Mouse (Mus musculus): ENCODE data around the gene Nfia. TPM values are rescaled to one million over a fixed set of nuclear protein-coding genes. Genes with fewer than 3 reads are reported as not detected.

The Nfia gene
- polyA plus RNA-seq, 1 experiment from 2014 or later: 33.7 TPM

GRCm38 (mm10) chr4:98097013-98097566, 324.6 kb downstream of the Nfia start:
- ATAC-seq (replicated peaks; ENCODE audit: insufficient number of reproducible peaks, low FRiP score, low TSS enrichment): no peak
- no peak overlapping the region for H3K4me3 ChIP-seq (ENCODE audit: low read depth, low read length)
- WGBS (ENCODE audit: insufficient replicate concordance): 85% methylated on average over 4 of the region's 4 CpGs
- no peaks in the 10 kb centered on the region for H3K27me3 ChIP-seq (ENCODE audit: control insufficient read depth, insufficient read depth, low read length)
- no peaks in the 10 kb centered on the region for H3K9me3 ChIP-seq (replicated peaks; ENCODE audit: control insufficient read depth, low read length)
- no peaks in the 10 kb centered on the region for H3K36me3 ChIP-seq (ENCODE audit: control insufficient read depth, insufficient read depth, low read length)
- 0 out of 2 replicates have a peak overlapping the region, but pooled peaks have one; percentile 29 for H3K27ac ChIP-seq (ENCODE audit: low read depth, low read length)
- H3K4me2 ChIP-seq: no peak overlapping the region
- no peak overlapping the region for H3K9ac ChIP-seq (ENCODE audit: low read depth, low read length)
- peaks cover 24% of the 10 kb centered on the region for H3K4me1 ChIP-seq (ENCODE audit: control insufficient read depth, insufficient read depth, low read length)

- no peak overlapping the region for H3K9ac ChIP-seq (ENCODE audit: low read depth, low read length)
- no peak overlapping the region for H3K4me2 ChIP-seq
- 0 out of 2 replicates have a peak, but pooled peaks have one; percentile 57 for ATAC-seq (replicated peaks; ENCODE audit: insufficient number of reproducible peaks, low FRiP score, low TSS enrichment)
- no peaks in the 10 kb centered on the region for H3K9me3 ChIP-seq (replicated peaks; ENCODE audit: control insufficient read depth, low read length)
- H3K27me3 ChIP-seq (ENCODE audit: control insufficient read depth, insufficient read depth, low read length): no peaks in the 10 kb centered on the region
- no peaks in the 10 kb centered on the region for H3K36me3 ChIP-seq (ENCODE audit: control insufficient read depth, insufficient read depth, low read length)
- peaks cover 16% of the 10 kb centered on the region for H3K4me1 ChIP-seq (ENCODE audit: control insufficient read depth, insufficient read depth, low read length)
- 4% methylated on average over 1 of the region's 1 CpGs for WGBS (ENCODE audit: insufficient replicate concordance)
- H3K4me3 ChIP-seq (ENCODE audit: low read depth, low read length): no peak overlapping the region
- H3K27ac ChIP-seq (ENCODE audit: low read depth, low read length): peak overlapping the region; percentile 41; the same call in 1 of the 2 replicates
Observed at GRCm38 (mm10) chr4:98098663-98099062, 326.1 kb downstream of the Nfia start.

- no peak for ATAC-seq (replicated peaks; ENCODE audit: insufficient number of reproducible peaks, low FRiP score, low TSS enrichment)
Observed at GRCm38 (mm10) chr4:98099433-98099832, 326.9 kb downstream of the Nfia start.

GRCm38 (mm10) chr4:98101153-98102096, 328.9 kb downstream of the Nfia start:
- H3K4me3 ChIP-seq (ENCODE audit: low read depth, low read length): no peak overlapping the region
- H3K4me2 ChIP-seq: no peak overlapping the region
- H3K9me3 ChIP-seq (replicated peaks; ENCODE audit: control insufficient read depth, low read length): no peaks in the 10 kb centered on the region
- no peaks in the 10 kb centered on the region for H3K27me3 ChIP-seq (ENCODE audit: control insufficient read depth, insufficient read depth, low read length)
- no peaks in the 10 kb centered on the region for H3K36me3 ChIP-seq (ENCODE audit: control insufficient read depth, insufficient read depth, low read length)
- H3K4me1 ChIP-seq (ENCODE audit: control insufficient read depth, insufficient read depth, low read length): peaks cover 25% of the 10 kb centered on the region
- H3K9ac ChIP-seq (ENCODE audit: low read depth, low read length): peak overlapping the region; percentile 49; the same call in 1 of the 2 replicates
- H3K27ac ChIP-seq (ENCODE audit: low read depth, low read length): peak overlapping the region; percentile 41; the same call in 1 of the 2 replicates
- no peak for ATAC-seq (replicated peaks; ENCODE audit: insufficient number of reproducible peaks, low FRiP score, low TSS enrichment)
- WGBS (ENCODE audit: insufficient replicate concordance): 52% methylated on average over 10 of the region's 10 CpGs

More at GRCm38 (mm10) chr4:98099433-98099832, 326.9 kb downstream of the Nfia start:
- H3K4me3 ChIP-seq (ENCODE audit: low read depth, low read length): no peak overlapping the region
- 69% methylated on average over 5 of the region's 5 CpGs for WGBS (ENCODE audit: insufficient replicate concordance)
- no peak overlapping the region for H3K4me2 ChIP-seq
- H3K9ac ChIP-seq (ENCODE audit: low read depth, low read length): no peak overlapping the region
- no peaks in the 10 kb centered on the region for H3K36me3 ChIP-seq (ENCODE audit: control insufficient read depth, insufficient read depth, low read length)
- no peaks in the 10 kb centered on the region for H3K9me3 ChIP-seq (replicated peaks; ENCODE audit: control insufficient read depth, low read length)
- no peak overlapping the region for H3K27ac ChIP-seq (ENCODE audit: low read depth, low read length)
- no peaks in the 10 kb centered on the region for H3K27me3 ChIP-seq (ENCODE audit: control insufficient read depth, insufficient read depth, low read length)
- peaks cover 16% of the 10 kb centered on the region for H3K4me1 ChIP-seq (ENCODE audit: control insufficient read depth, insufficient read depth, low read length)

GRCm38 (mm10) chr4:98102625-98103336, 330.2 kb downstream of the Nfia start:
- Histone ChIP-seq H3K9ac (ENCODE audit: low read depth, low read length) (no peak overlapping the region), H3K4me2 (no peak overlapping the region), H3K4me3 (ENCODE audit: low read depth, low read length) (no peak overlapping the region), H3K27ac (ENCODE audit: low read depth, low read length) (no peak overlapping the region), H3K9me3 (replicated peaks; ENCODE audit: control insufficient read depth, low read length) (no peaks in the 10 kb centered on the region), H3K36me3 (ENCODE audit: control insufficient read depth, insufficient read depth, low read length) (no peaks in the 10 kb centered on the region), H3K4me1 (ENCODE audit: control insufficient read depth, insufficient read depth, low read length) (peaks cover 37% of the 10 kb centered on the region), H3K27me3 (ENCODE audit: control insufficient read depth, insufficient read depth, low read length) (no peaks in the 10 kb centered on the region)
- ATAC-seq (replicated peaks; ENCODE audit: insufficient number of reproducible peaks, low FRiP score, low TSS enrichment): no peak
- 75% methylated on average over 24 of the region's 24 CpGs for WGBS (ENCODE audit: insufficient replicate concordance)

GRCm38 (mm10) chr4:98103337-98103666, 330.8 kb downstream of the Nfia start:
- no peaks in the 10 kb centered on the region for H3K27me3 ChIP-seq (ENCODE audit: control insufficient read depth, insufficient read depth, low read length)
- 66% methylated on average over 2 of the region's 2 CpGs for WGBS (ENCODE audit: insufficient replicate concordance)
- no peak overlapping the region for H3K4me3 ChIP-seq (ENCODE audit: low read depth, low read length)
- H3K4me2 ChIP-seq: no peak overlapping the region
- H3K9ac ChIP-seq (ENCODE audit: low read depth, low read length): no peak overlapping the region
- H3K36me3 ChIP-seq (ENCODE audit: control insufficient read depth, insufficient read depth, low read length): no peaks in the 10 kb centered on the region
- ATAC-seq (replicated peaks; ENCODE audit: insufficient number of reproducible peaks, low FRiP score, low TSS enrichment): no peak
- no peaks in the 10 kb centered on the region for H3K9me3 ChIP-seq (replicated peaks; ENCODE audit: control insufficient read depth, low read length)
- H3K27ac ChIP-seq (ENCODE audit: low read depth, low read length): no peak overlapping the region
- H3K4me1 ChIP-seq (ENCODE audit: control insufficient read depth, insufficient read depth, low read length): peaks cover 41% of the 10 kb centered on the region

GRCm38 (mm10) chr4:98104161-98104560, 331.6 kb downstream of the Nfia start:
- Histone ChIP-seq H3K9ac (ENCODE audit: low read depth, low read length) (no peak overlapping the region), H3K4me1 (ENCODE audit: control insufficient read depth, insufficient read depth, low read length) (peaks cover 41% of the 10 kb centered on the region), H3K36me3 (ENCODE audit: control insufficient read depth, insufficient read depth, low read length) (no peaks in the 10 kb centered on the region), H3K27ac (ENCODE audit: low read depth, low read length) (no peak overlapping the region), H3K27me3 (ENCODE audit: control insufficient read depth, insufficient read depth, low read length) (no peaks in the 10 kb centered on the region), H3K4me2 (no peak overlapping the region), H3K9me3 (replicated peaks; ENCODE audit: control insufficient read depth, low read length) (no peaks in the 10 kb centered on the region), H3K4me3 (ENCODE audit: low read depth, low read length) (no peak overlapping the region)
- ATAC-seq (replicated peaks; ENCODE audit: insufficient number of reproducible peaks, low FRiP score, low TSS enrichment): no peak
- WGBS (ENCODE audit: insufficient replicate concordance): 87% methylated on average over 8 of the region's 8 CpGs

- Histone ChIP-seq H3K36me3 (ENCODE audit: control insufficient read depth, insufficient read depth, low read length) (no peaks in the 10 kb centered on the region), H3K4me3 (ENCODE audit: low read depth, low read length) (no peak overlapping the region), H3K4me2 (no peak overlapping the region), H3K27me3 (ENCODE audit: control insufficient read depth, insufficient read depth, low read length) (no peaks in the 10 kb centered on the region), H3K4me1 (ENCODE audit: control insufficient read depth, insufficient read depth, low read length) (peaks cover 37% of the 10 kb centered on the region), H3K9me3 (replicated peaks; ENCODE audit: control insufficient read depth, low read length) (no peaks in the 10 kb centered on the region), H3K27ac (ENCODE audit: low read depth, low read length) (peak overlapping the region; percentile 41; the same call in 1 of the 2 replicates), H3K9ac (ENCODE audit: low read depth, low read length) (no peak overlapping the region)
- ATAC-seq (replicated peaks; ENCODE audit: insufficient number of reproducible peaks, low FRiP score, low TSS enrichment): no peak
- 55% methylated on average over 9 of the region's 9 CpGs for WGBS (ENCODE audit: insufficient replicate concordance)
Observed at GRCm38 (mm10) chr4:98104911-98105702, 332.6 kb downstream of the Nfia start.

All from heart, embryonic 11.5 days (tissue).